Mouse (Mus musculus): ENCODE results near the gene Slc35c1. TPM values are rescaled to one million over a fixed set of nuclear protein-coding genes. Genes with fewer than 3 reads are reported as not detected.

The Slc35c1 gene
- polyA plus RNA-seq, 1 experiment, result 7.8 TPM

DNA sequence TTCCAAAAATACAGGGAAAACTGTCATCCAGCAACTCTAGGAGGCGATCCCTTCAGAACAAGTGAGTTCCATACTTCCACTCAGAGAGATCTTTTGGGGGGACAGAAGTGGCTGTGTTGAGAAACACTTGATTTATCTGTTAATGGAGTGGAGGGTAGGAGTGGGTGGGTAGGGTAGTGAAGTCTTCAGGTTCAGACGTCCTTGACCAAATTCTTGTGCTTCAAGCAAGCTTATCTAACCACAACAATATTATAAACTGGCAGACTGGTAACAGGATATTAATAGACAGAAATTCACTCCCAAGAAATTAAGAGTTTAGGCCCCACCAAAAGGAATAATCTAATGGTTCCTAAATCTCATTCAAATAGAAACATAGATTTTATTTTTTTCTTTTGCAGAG lies 30.2 kb downstream of the Slc35c1 start:
- no peak overlapping the region for H3K4me3 ChIP-seq (ENCODE audit: control insufficient read depth, low read depth, low read length)
- H3K27ac ChIP-seq (ENCODE audit: control insufficient read depth, insufficient read depth, low read depth, low read length), result no peak overlapping the region
- H3K36me3 ChIP-seq (ENCODE audit: control insufficient read depth, insufficient read depth, low read length), result no peaks in the 10 kb centered on the region; the same call in 1 of the 2 replicates
- TF ChIP-seq POLR2A (IDR thresholded peaks at IDR 0.05; ENCODE audit: control insufficient read depth, low read depth, low read length) (no peak), CTCF (IDR thresholded peaks at IDR 0.05; ENCODE audit: control insufficient read depth, insufficient read depth, insufficient replicate concordance, low read depth, low read length) (no peak)
- H3K27me3 ChIP-seq (ENCODE audit: control insufficient read depth, insufficient read depth, low read length), result no peaks in the 10 kb centered on the region
- H3K4me1 ChIP-seq (ENCODE audit: control insufficient read depth, insufficient read depth, low read length), result peaks cover 17% of the 10 kb centered on the region

DNA sequence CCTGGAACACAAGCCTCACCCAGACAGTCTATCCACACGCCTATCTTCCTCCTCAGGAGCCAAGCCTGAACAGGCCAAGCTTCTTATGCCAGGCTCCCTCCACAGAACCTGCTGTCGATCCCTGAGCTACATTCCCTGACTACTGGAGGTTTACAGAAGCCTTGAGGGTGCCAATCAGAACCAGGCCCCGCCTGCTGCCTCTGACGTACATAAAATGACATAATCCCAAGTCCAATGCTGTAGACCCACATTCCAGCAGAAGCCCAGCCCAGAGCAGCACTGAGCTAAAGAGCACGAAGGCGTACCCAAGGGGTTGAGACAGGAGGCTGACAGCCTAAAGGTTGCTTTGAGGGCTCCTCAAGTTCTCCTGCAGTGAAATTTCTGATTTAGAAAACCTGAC lies 32.5 kb downstream of the Slc35c1 start:
- TF ChIP-seq CTCF (IDR thresholded peaks at IDR 0.05; ENCODE audit: control insufficient read depth, insufficient read depth, insufficient replicate concordance, low read depth, low read length), result no peak
- no peak for TF ChIP-seq POLR2A (IDR thresholded peaks at IDR 0.05; ENCODE audit: control insufficient read depth, low read depth, low read length)
- no peaks in the 10 kb centered on the region; the same call in none of the 2 replicates for H3K36me3 ChIP-seq (ENCODE audit: control insufficient read depth, insufficient read depth, low read length)
- peaks cover 21% of the 10 kb centered on the region for H3K4me1 ChIP-seq (ENCODE audit: control insufficient read depth, insufficient read depth, low read length)
- H3K27ac ChIP-seq (ENCODE audit: control insufficient read depth, insufficient read depth, low read depth, low read length), result 0 out of 2 replicates have a peak overlapping the region, but pooled peaks have one; percentile 27
- no peak overlapping the region for H3K4me3 ChIP-seq (ENCODE audit: control insufficient read depth, low read depth, low read length)
- H3K27me3 ChIP-seq (ENCODE audit: control insufficient read depth, insufficient read depth, low read length), result no peaks in the 10 kb centered on the region

DNA sequence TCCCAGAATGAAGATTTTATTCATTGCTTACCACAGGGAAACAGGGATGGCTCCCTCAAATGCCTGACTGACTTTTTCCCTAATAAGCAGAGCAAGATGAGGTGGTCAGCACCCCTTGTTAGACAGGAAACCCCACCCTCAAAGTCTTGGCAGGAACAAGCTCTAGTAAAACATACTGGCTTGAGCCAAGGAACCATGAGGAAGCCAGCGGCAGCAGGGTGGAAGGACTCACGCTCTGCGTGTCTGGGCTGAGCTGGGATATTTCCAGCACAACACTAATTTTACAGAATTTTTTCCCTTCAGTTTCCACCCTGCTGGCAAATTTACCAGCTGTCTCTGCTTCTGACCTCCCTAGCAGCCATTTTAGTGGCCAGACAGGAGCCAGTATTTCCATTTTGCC lies 33.9 kb downstream of the Slc35c1 start:
- peak overlapping the region; percentile 32; the same call in 1 of the 2 replicates for H3K27ac ChIP-seq (ENCODE audit: control insufficient read depth, insufficient read depth, low read depth, low read length)
- peaks cover 14% of the 10 kb centered on the region for H3K4me1 ChIP-seq (ENCODE audit: control insufficient read depth, insufficient read depth, low read length)
- H3K4me3 ChIP-seq (ENCODE audit: control insufficient read depth, low read depth, low read length), result no peak overlapping the region
- TF ChIP-seq CTCF (IDR thresholded peaks at IDR 0.05; ENCODE audit: control insufficient read depth, insufficient read depth, insufficient replicate concordance, low read depth, low read length) (no peak), POLR2A (IDR thresholded peaks at IDR 0.05; ENCODE audit: control insufficient read depth, low read depth, low read length) (no peak)
- peaks cover 3% of the 10 kb centered on the region for H3K36me3 ChIP-seq (ENCODE audit: control insufficient read depth, insufficient read depth, low read length)
- H3K27me3 ChIP-seq (ENCODE audit: control insufficient read depth, insufficient read depth, low read length), result no peaks in the 10 kb centered on the region

DNA sequence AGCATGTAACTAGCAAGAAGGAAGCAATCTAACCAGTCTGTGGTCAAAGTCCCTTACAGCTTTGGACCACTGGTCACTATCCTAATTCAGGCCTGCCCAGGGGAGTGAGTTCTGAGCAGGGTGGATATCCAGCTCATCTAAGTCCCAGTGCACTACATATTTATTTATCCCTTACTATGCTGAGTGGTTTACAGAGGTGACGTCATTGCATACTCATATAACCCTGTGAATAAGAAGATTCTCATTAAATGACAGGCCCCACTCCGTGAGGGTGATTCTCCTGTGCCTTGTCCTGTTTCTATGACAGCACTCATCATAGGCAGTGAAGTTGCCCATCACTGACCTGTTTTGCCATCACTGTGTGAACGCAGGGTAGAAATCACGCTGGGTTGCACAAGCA lies 35.0 kb downstream of the Slc35c1 start:
- peaks cover 3% of the 10 kb centered on the region for H3K36me3 ChIP-seq (ENCODE audit: control insufficient read depth, insufficient read depth, low read length)

DNA sequence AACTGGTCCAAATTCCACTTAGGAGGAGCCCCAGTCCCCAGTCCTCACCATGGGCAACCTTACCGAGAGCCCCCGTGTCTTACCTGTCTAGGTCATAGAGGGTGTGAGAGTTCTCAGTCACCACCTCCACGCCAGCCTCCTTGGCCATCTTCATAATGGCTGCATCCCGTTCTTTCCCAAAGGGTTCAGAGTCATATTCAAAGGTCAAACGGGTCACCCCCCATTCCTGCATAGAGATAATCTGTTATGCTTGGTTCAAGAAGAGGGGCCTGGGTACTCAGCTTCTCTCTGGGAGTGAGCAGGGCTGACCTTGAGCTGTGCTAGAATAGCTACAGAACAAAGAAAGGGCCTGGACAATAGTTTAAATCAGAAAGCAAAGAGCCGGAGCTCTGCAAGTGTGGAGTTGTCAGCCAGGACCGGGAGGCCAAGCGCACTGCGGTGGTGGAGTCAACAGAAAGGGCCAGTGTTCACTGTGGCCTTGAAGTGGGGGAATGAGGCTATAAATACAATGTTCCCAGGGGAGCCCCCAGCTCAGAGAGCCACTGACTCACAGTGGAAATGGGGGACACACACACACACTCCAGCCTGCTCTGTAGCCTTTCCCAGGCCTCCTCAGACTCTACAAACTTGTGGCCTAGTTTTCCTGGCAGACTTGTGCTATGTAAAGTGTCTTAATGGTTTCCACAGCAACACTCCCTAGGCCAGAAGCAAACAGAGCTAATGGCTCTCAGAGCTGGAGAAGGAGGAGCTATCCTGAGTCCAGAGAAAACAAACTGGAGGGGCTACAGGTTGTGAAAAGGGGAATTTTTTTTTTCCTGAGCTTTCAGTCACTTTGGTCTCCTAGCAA lies 35.7 kb downstream of the Slc35c1 start:
- Histone ChIP-seq H3K4me3 (ENCODE audit: control insufficient read depth, low read depth, low read length) (no peak overlapping the region), H3K27me3 (ENCODE audit: control insufficient read depth, insufficient read depth, low read length) (no peaks in the 10 kb centered on the region), H3K27ac (ENCODE audit: control insufficient read depth, insufficient read depth, low read depth, low read length) (peak overlapping the region; percentile 61), H3K36me3 (ENCODE audit: control insufficient read depth, insufficient read depth, low read length) (peaks cover 3% of the 10 kb centered on the region), H3K4me1 (ENCODE audit: control insufficient read depth, insufficient read depth, low read length) (peaks cover 11% of the 10 kb centered on the region)
- TF ChIP-seq POLR2A (IDR thresholded peaks at IDR 0.05; ENCODE audit: control insufficient read depth, low read depth, low read length) (no peak), CTCF (IDR thresholded peaks at IDR 0.05; ENCODE audit: control insufficient read depth, insufficient read depth, insufficient replicate concordance, low read depth, low read length) (no peak)

More for the DNA sequence above, 35.0 kb downstream of the Slc35c1 start:
- H3K27ac ChIP-seq (ENCODE audit: control insufficient read depth, insufficient read depth, low read depth, low read length), result no peak overlapping the region; the same call in 1 of the 2 replicates
- H3K4me3 ChIP-seq (ENCODE audit: control insufficient read depth, low read depth, low read length), result no peak overlapping the region
- no peak for TF ChIP-seq CTCF (IDR thresholded peaks at IDR 0.05; ENCODE audit: control insufficient read depth, insufficient read depth, insufficient replicate concordance, low read depth, low read length)
- no peak for TF ChIP-seq POLR2A (IDR thresholded peaks at IDR 0.05; ENCODE audit: control insufficient read depth, low read depth, low read length)
- H3K27me3 ChIP-seq (ENCODE audit: control insufficient read depth, insufficient read depth, low read length), result no peaks in the 10 kb centered on the region
- peaks cover 11% of the 10 kb centered on the region for H3K4me1 ChIP-seq (ENCODE audit: control insufficient read depth, insufficient read depth, low read length)

DNA sequence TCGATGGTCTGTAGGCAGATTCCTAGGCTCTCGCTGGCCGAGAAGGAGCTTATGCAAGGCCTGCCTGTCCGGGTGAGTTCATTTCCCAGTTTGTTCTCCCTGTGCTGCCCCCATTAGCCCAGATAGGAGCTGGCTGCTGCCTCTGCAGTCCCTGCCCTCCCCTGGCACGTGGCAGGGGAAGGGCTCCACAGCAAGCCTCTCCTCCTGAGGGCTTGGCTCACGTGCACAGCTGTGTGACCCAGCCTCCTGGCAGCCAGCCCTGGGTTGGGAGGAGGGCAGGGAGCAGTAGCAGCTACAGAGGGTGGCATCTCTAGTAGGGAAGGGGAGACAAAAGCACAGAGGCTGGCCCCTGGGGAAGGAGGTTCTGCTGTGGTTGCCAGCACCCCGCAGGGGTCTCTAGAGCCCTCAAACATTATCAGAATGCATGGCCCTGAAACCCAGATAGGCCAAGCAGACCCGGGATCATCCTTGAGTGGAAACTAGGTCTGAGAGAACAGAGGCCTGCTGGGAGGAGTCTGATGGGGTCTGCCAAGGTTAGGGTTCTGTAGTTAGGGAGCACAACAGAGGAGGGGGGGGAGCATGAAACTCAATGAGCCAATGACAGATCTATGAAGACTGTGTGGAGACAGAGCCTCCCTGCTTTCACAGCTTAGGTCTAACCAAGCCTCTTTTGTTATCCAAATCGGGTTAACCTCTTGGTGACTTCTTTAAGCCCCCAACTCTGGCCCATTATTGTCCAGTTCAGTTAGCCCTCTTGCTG lies 36.5 kb downstream of the Slc35c1 start:
- Histone ChIP-seq H3K4me3 (ENCODE audit: control insufficient read depth, low read depth, low read length) (no peak overlapping the region), H3K4me1 (ENCODE audit: control insufficient read depth, insufficient read depth, low read length) (peaks cover 11% of the 10 kb centered on the region), H3K36me3 (ENCODE audit: control insufficient read depth, insufficient read depth, low read length) (peaks cover 3% of the 10 kb centered on the region), H3K27ac (ENCODE audit: control insufficient read depth, insufficient read depth, low read depth, low read length) (peak overlapping the region; percentile 62), H3K27me3 (ENCODE audit: control insufficient read depth, insufficient read depth, low read length) (no peaks in the 10 kb centered on the region)
- TF ChIP-seq CTCF (IDR thresholded peaks at IDR 0.05; ENCODE audit: control insufficient read depth, insufficient read depth, insufficient replicate concordance, low read depth, low read length) (no peak), POLR2A (IDR thresholded peaks at IDR 0.05; ENCODE audit: control insufficient read depth, low read depth, low read length) (peak; percentile 34; the same call in 1 of the 2 replicates)

DNA sequence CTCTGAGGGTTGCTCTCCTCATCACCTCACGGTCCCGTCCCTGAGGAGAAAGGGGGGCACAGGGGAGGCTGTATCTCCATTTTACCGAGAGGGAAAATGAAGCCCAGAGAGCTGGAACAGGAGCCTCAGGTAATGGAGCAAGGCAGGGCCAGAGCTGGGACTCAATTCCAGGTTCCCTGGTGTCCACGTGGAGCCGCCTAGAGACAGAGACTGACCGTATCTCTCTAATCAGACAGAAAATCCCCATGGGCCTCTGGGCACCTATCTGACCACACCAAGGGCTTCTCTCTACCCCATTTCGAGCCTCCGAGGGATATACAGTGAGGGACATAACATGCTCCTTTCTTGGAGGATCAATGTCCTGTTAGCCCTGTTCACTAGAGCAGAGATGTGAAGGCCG lies 37.2 kb downstream of the Slc35c1 start:
- Histone ChIP-seq H3K36me3 (ENCODE audit: control insufficient read depth, insufficient read depth, low read length) (peaks cover 3% of the 10 kb centered on the region), H3K4me1 (ENCODE audit: control insufficient read depth, insufficient read depth, low read length) (peaks cover 11% of the 10 kb centered on the region), H3K4me3 (ENCODE audit: control insufficient read depth, low read depth, low read length) (no peak overlapping the region), H3K27me3 (ENCODE audit: control insufficient read depth, insufficient read depth, low read length) (no peaks in the 10 kb centered on the region), H3K27ac (ENCODE audit: control insufficient read depth, insufficient read depth, low read depth, low read length) (peak overlapping the region; percentile 62)
- no peak for TF ChIP-seq POLR2A (IDR thresholded peaks at IDR 0.05; ENCODE audit: control insufficient read depth, low read depth, low read length)
- TF ChIP-seq CTCF (IDR thresholded peaks at IDR 0.05; ENCODE audit: control insufficient read depth, insufficient read depth, insufficient replicate concordance, low read depth, low read length), result no peak
